Mouse (Mus musculus) kidney, postnatal 0 days (tissue): ENCODE data around the gene Zfyve9. TPM values are rescaled to one million over a fixed set of nuclear protein-coding genes. Genes with fewer than 3 reads are reported as not detected.
"Not testable (repeated sequence)": the region's sequence is repeated elsewhere in the genome, so short reads cannot be mapped to it uniquely, and the experiment has no call there.

Source experiments
- ATAC-seq: fragments of 200-750 bp; cut with Nextera tagmentation; replicated peaks from 2 replicates; pipeline ENCODE4 v1.8.0; 2017; ENCODE audit warnings: low read depth, moderate number of reproducible peaks, moderate TSS enrichment, moderate library complexity; ENCODE audit not compliant: low FRiP score
- DNase-seq: peaks from one replicate; pipeline ENCODE4 v3.0.0-alpha.2; 2016; ENCODE audit warnings: low spot score
- H3K27ac ChIP-seq: fragments of 300-500 bp; sonication (generic); 2 replicates; pipeline ENCODE4 v1.5.1; 2014; ENCODE audit warnings: mild to moderate bottlenecking
- H3K27me3 ChIP-seq: fragments of 300-500 bp; sonication (generic); 2 replicates; pipeline ENCODE4 v1.6.1; 2014; ENCODE audit warnings: low read length, mixed read lengths; ENCODE audit not compliant: insufficient read depth
- H3K36me3 ChIP-seq: fragments of 300-500 bp; sonication (generic); 2 replicates; pipeline ENCODE4 v1.6.1; 2014; ENCODE audit warnings: low read length, mixed read lengths; ENCODE audit not compliant: insufficient read depth
- H3K4me1 ChIP-seq: fragments of 300-500 bp; sonication (generic); replicated peaks from 2 replicates; pipeline ENCODE4 v1.6.1; 2014; ENCODE audit warnings: antibody characterized with exemption, low read length, mixed read lengths; ENCODE audit not compliant: insufficient read depth
- H3K4me2 ChIP-seq: fragments of 300-500 bp; sonication (generic); 2 replicates; pipeline ENCODE4 v1.6.1; 2014; ENCODE audit warnings: mild to moderate bottlenecking, low read length, moderate library complexity, mixed read lengths
- H3K4me3 ChIP-seq: fragments of 300-500 bp; sonication (generic); replicated peaks from 2 replicates; pipeline ENCODE4 v1.5.1; 2014; ENCODE audit warnings: low read depth, low read length
- H3K9ac ChIP-seq: fragments of 300-500 bp; sonication (generic); 2 replicates; pipeline ENCODE4 v1.6.1; 2014; ENCODE audit warnings: low read depth, low read length
- H3K9me3 ChIP-seq: fragments of 300-500 bp; sonication (generic); replicated peaks from 2 replicates; pipeline ENCODE4 v1.6.1; 2016; ENCODE audit warnings: low read length, inconsistent platforms, mixed read lengths
- CTCF ChIP-seq: IDR thresholded peaks from 2 replicates; pipeline ENCODE4 v1.5.1; 2016; ENCODE audit warnings: antibody characterized with exemption, low read depth, mild to moderate bottlenecking, moderate library complexity
- WGBS: fragments of 180-500 bp; shearing (Covaris S2); extraction: QIAGEN DNeasy Blood & Tissue Kit; methylation state at CpG from one replicate; pipeline ENCODE4 v1.1.7; 2014; 5-methylcytosine and 5-hydroxymethylcytosine counted together
- polyA plus RNA-seq: library from polyadenylated mRNA; unstranded; fragments of >200 nt; fragmentation: Nextera tagmentation; extraction: Ambion mirVana; gene quantifications from 2 replicates; pipeline ENCODE4 v1.2.1, GENCODE M21; 2015

Gene Zfyve9
- polyA plus RNA-seq, 1 experiment from 2014 or later = 3.8 TPM

DNA sequence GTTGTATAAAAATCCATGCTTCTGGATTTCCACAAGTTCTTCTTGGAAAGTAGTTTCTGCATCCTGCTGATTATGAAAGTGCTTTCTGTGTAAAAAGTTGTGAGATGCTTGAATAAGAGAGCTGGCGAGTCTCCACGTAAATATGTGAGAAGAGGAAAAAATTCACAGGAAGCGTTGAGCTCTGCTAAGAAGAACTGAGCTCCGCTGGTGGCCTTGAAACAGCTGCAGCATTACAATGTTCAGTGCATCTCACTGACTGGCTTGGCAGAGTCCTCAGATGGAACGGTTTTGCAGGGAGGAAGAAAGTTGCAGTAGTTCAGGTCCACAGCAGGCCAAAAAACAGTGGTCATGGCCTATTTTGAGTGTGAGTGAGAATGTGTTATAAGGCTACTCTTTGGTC is 72.4 kb downstream of the Zfyve9 start:
- Histone ChIP-seq H3K27ac (no peak overlapping the region), H3K4me3 (no peak overlapping the region), H3K9ac (no peak overlapping the region), H3K4me2 (no peak overlapping the region), H3K27me3 (no peaks in the 10 kb centered on the region), H3K36me3 (no peaks in the 10 kb centered on the region), H3K9me3 (no peaks in the 10 kb centered on the region), H3K4me1 (no peaks in the 10 kb centered on the region)
- WGBS = 65% methylated on average over 5 of the region's 5 CpGs
- peak; percentile 40 for DNase-seq
- no peak for ATAC-seq
- TF ChIP-seq CTCF = no peak

DNA sequence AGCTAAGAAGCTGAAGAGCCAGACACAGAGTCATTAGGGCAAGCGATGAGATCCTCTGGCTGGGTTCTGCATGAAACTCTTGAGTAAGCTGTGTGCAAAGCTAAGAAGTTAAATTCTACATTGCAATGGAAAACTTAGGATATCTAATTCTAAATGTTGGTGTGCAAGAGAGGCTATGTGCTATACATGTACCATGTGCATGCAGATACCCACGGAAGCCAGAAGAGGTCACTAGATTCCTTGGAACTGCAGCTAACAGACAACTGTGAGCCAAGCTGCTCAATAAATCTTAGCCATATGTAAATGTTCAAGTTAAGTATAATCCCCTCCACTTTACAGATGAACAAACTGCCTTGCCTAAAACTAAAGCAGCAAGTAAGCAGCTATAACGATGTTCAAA is 83.7 kb downstream of the Zfyve9 start:
- peak; percentile 84 for TF ChIP-seq CTCF
- WGBS = 62% methylated on average over 3 of the region's 3 CpGs
- H3K4me2 ChIP-seq = no peak overlapping the region
- H3K4me3 ChIP-seq = no peak overlapping the region
- H3K36me3 ChIP-seq = no peaks in the 10 kb centered on the region
- ATAC-seq (no peak; the same call in 1 of the 2 replicates), DNase-seq (peak; percentile 83)
- no peak overlapping the region for H3K9ac ChIP-seq
- no peaks in the 10 kb centered on the region for H3K9me3 ChIP-seq
- H3K27ac ChIP-seq = no peak overlapping the region
- H3K27me3 ChIP-seq = no peaks in the 10 kb centered on the region
- H3K4me1 ChIP-seq = no peaks in the 10 kb centered on the region

DNA sequence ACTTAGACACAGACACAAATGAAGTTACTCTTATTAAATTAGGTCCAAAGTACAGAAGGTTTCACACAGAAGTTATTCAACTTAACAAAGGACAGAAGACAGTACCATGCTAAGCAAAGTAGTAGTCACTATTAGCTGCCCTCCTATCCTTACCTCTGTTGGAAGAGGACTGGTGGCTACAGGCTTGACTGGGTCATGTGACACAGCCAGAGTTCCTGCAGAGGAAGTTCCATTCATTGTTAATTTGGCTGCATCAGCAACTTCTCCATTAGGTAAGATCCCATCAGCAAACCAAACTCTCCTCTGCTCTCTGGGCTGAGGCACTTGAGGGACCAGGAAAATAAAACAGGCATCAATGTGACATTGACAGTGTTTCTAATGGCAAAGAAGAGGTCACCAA is 89.1 kb downstream of the Zfyve9 start:
- Histone ChIP-seq H3K36me3 (0 out of 2 replicates have a peak, but pooled peaks cover 8% of the 10 kb centered on the region), H3K4me3 (no peak overlapping the region), H3K27me3 (no peaks in the 10 kb centered on the region), H3K9ac (no peak overlapping the region), H3K4me1 (no peaks in the 10 kb centered on the region), H3K4me2 (no peak overlapping the region), H3K27ac (no peak overlapping the region), H3K9me3 (no peaks in the 10 kb centered on the region)
- DNase-seq = no peak
- no peak for TF ChIP-seq CTCF
- no peak for ATAC-seq

DNA sequence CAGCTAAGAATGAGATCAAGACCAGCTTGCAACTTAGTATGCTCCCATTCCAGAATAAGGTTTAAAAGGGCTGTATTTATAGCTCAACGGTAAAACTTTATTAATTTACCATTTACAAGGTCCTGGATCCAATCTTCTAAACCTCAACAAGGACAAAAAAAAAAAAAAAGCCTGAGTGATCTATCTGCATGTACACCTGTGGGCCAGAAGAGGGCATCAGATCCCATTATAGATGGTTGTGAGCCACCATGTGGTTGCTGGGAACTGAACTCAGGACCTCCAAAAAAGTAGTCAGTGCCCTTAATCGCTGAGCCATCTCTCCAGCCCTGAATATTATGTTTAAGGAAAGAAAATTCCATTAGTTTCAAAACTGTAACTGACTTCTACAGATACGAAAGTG is 90.1 kb downstream of the Zfyve9 start:
- 96% methylated on average over 3 of the region's 3 CpGs for WGBS
- no peaks in the 10 kb centered on the region for H3K27me3 ChIP-seq
- no peak overlapping the region for H3K27ac ChIP-seq

GRCm38 (mm10) chr4:108687098-108687497 is 93.5 kb downstream of the Zfyve9 start:
- H3K4me3 ChIP-seq, H3K4me1 ChIP-seq, H3K9ac ChIP-seq, H3K9me3 ChIP-seq, H3K27me3 ChIP-seq, ATAC-seq, DNase-seq, H3K27ac ChIP-seq, H3K4me2 ChIP-seq: not testable (repeated sequence)
- H3K36me3 ChIP-seq = 0 out of 2 replicates have a peak, but pooled peaks cover 12% of the 10 kb centered on the region
- WGBS = 90% methylated on average over 6 of the region's 7 CpGs

More for the DNA sequence above, 90.1 kb downstream of the Zfyve9 start:
- DNase-seq (no peak), ATAC-seq (no peak)
- Histone ChIP-seq H3K4me2 (no peak overlapping the region), H3K4me3 (no peak overlapping the region), H3K9ac (no peak overlapping the region), H3K9me3 (no peaks in the 10 kb centered on the region), H3K4me1 (no peaks in the 10 kb centered on the region), H3K36me3 (0 out of 2 replicates have a peak, but pooled peaks cover 8% of the 10 kb centered on the region)
- peak; percentile 16; the same call in 1 of the 2 replicates for TF ChIP-seq CTCF

DNA sequence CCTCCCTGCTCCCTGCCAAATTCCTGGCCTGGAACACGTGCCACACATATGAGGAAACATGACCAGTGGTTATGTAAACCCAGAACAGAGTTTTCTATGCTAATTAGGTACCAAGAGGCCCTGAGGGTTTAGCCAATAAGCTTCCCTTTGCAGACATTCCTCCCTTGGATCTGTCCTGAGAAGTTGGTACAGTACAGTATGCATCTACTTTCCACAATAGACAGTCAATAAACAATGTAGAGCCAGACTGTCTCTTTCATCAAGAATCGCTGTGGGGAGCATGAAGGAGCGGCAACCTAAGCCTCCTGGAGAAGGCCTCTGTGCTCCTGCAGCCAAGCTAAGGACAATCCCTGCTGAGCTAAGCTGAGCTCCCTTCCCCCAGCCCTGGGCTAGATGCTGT is 94.4 kb downstream of the Zfyve9 start:
- WGBS = 64% methylated on average over 3 of the region's 3 CpGs
- no peak overlapping the region for H3K27ac ChIP-seq
- DNase-seq (no peak), ATAC-seq (no peak)
- H3K4me1 ChIP-seq = no peaks in the 10 kb centered on the region
- 0 out of 2 replicates have a peak, but pooled peaks cover 12% of the 10 kb centered on the region for H3K36me3 ChIP-seq
- TF ChIP-seq CTCF = no peak
- H3K4me2 ChIP-seq = no peak overlapping the region
- no peaks in the 10 kb centered on the region for H3K9me3 ChIP-seq
- H3K9ac ChIP-seq = no peak overlapping the region
- H3K4me3 ChIP-seq = no peak overlapping the region
- no peaks in the 10 kb centered on the region for H3K27me3 ChIP-seq

DNA sequence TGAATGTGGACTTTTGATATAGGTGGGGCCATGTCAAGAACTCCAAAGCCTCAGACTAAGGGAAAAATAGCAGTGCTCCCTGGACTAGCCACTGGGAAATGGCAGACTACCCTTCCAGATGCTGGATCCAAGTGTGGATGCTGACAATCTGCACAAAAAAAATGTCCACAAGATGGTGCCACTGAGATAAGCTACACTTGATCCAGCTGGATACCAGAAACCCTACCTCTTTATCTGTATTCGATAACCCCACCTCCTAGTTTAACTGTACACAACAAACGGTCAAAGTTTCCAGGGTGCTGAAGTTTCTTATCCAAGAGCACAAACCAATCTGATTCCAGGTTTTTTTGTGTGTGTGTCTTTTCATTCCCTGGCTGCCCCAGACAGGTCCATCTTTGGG is 116.2 kb downstream of the Zfyve9 start:
- DNase-seq (peak; percentile 53), ATAC-seq (no peak)
- Histone ChIP-seq H3K4me2 (no peak overlapping the region), H3K9ac (no peak overlapping the region), H3K4me3 (no peak overlapping the region), H3K4me1 (no peaks in the 10 kb centered on the region), H3K27me3 (no peaks in the 10 kb centered on the region), H3K27ac (no peak overlapping the region), H3K36me3 (peaks cover 7% of the 10 kb centered on the region; the same call in 1 of the 2 replicates), H3K9me3 (no peaks in the 10 kb centered on the region)
- 49% methylated on average over 2 of the region's 2 CpGs for WGBS
- peak; percentile 70 for TF ChIP-seq CTCF
